Mouse (Mus musculus) ES-E14 (cell line): ENCODE measurements around the gene Gm29609.

Experiments
- HCFC1 ChIP-seq: IDR thresholded peaks from 2 replicates; pipeline ENCODE4 v1.6.1; 2012; ENCODE audit warnings: low read length, inconsistent platforms, borderline replicate concordance; ENCODE audit not compliant: insufficient read depth
- MAFK ChIP-seq: IDR thresholded peaks from 2 replicates; pipeline ENCODE4 v1.6.1; 2014; ENCODE audit warnings: mild to moderate bottlenecking, low read depth, low read length, inconsistent platforms; ENCODE audit not compliant: insufficient read depth
- ZC3H11A ChIP-seq: IDR thresholded peaks from 2 replicates; pipeline ENCODE4 v1.6.1; 2012; ENCODE audit warnings: low read depth, mild to moderate bottlenecking, inconsistent platforms, low read length, borderline replicate concordance
- ZNF384 ChIP-seq: IDR thresholded peaks from 2 replicates; pipeline ENCODE4 v1.6.1; 2012; ENCODE audit warnings: low read depth, low read length, inconsistent platforms

GRCm38 (mm10) chr5:31095711-31096480 lies 83.8 kb downstream of the Gm29609 start:
- no peak for TF ChIP-seq HCFC1
- TF ChIP-seq ZNF384: no peak
- no peak for TF ChIP-seq MAFK
- TF ChIP-seq ZC3H11A: no peak
